Mouse (Mus musculus) MEL (cell line): ENCODE measurements around the gene Cmklr1.

ENCODE experiments used
- CTCF ChIP-seq, 3 experiments: IDR thresholded peaks in 2 of 3; conservative IDR thresholded peaks in 1 of 3; 2 replicates each; pipeline ENCODE4 v1.5.1; 2011 to 2012; ENCODE audit warnings: low read length in 3 of 3, low read depth in 2 of 3, mild to moderate bottlenecking in 2 of 3, improper control_type of control experiment in 1 of 3, inconsistent platforms in 1 of 3, mixed read lengths in 1 of 3, moderate library complexity in 1 of 3; ENCODE audit not compliant: control insufficient read depth in 1 of 3, insufficient read depth in 1 of 3, poor library complexity in 1 of 3, severe bottlenecking in 1 of 3
- EP300 ChIP-seq, 2 experiments: IDR thresholded peaks; 2 replicates each; pipeline ENCODE4 v1.6.1; 2011; ENCODE audit warnings: improper control_type of control experiment in 2 of 2, low read length in 2 of 2, low read depth in 1 of 2, mild to moderate bottlenecking in 1 of 2
- UBTF ChIP-seq: IDR thresholded peaks from 2 replicates; pipeline ENCODE4 v1.6.1; 2012; ENCODE audit warnings: low read depth, mild to moderate bottlenecking, inconsistent platforms, low read length, improper control_type of control experiment, moderate library complexity, borderline replicate concordance; ENCODE audit not compliant: insufficient read depth

- TF ChIP-seq EP300 (IDR thresholded peaks at IDR 0.05; ENCODE audit: low read depth in 1 of 2, low read length in 2 of 2) (no peak), CTCF (IDR thresholded peaks at IDR 0.05 in 2 of 3, conservative IDR thresholded peaks at IDR 0.05 in 1 of 3; ENCODE audit: control insufficient read depth in 1 of 3, insufficient read depth in 1 of 3, low read depth in 2 of 3, low read length in 3 of 3, poor library complexity in 1 of 3, severe bottlenecking in 1 of 3) (no peak), UBTF (no peak)
Observed at GRCm38 (mm10) chr5:113660872-113661271, 10.6 kb upstream of the Cmklr1 start.
